Mouse (Mus musculus): ENCODE data around the gene Tmem266.

DNA sequence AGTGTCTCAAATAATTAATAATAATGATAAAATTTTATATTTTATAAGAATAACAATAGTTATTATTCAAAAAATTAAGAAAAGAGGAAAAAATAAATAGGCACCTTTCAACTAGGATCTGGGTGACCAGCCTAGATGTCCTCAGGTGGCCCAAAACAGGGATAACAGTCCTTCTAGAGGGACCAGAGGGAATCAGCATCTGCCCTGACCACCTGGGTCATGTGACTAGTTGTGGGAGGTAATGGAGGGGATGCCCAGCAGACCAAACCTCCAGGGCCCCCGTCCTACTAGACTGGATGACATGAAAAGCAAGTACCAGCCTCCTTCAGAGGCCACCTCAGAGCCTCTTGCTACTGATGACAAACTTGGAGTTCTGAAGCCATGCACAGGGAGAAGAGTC, 122.4 kb downstream of the Tmem266 start:
- no peak for TF ChIP-seq CTCF (IDR thresholded peaks at IDR 0.05; ENCODE audit: low read depth, low read length)
- TF ChIP-seq POLR2A (IDR thresholded peaks at IDR 0.05; ENCODE audit: borderline replicate concordance, low read depth, low read length): no peak

All from bone marrow macrophage, adult 2 months (primary cell).